In genomic region chr4:155848434-155849095, GRCm38 (mm10) we compare ENCODE assay signal across 9 mouse cellular contexts. TPM values are rescaled to one million over a fixed set of nuclear protein-coding genes. Genes with fewer than 3 reads are reported as not detected.
DNase-seq lines count a peak whose midpoint lies in the region; ATAC-seq and TF ChIP-seq lines count a peak whose summit lies in the region.
"Had no signal": no experiment of that assay in that cellular context is flagged by ENCODE, and none has a peak within 500 bp of the region (broad histone marks: within the 10 kb centered on the region; RNA-seq: fewer than 3 reads in every experiment).

No protein-coding gene starts in this region.

- H3K36me3 ChIP-seq in heart, adult 2 months (ENCODE audit: control insufficient read depth, insufficient read depth, low read length) = no peaks in the 10 kb centered on the region
- peaks cover under 1 to 15% of the 10 kb centered on the region in 2 experiments; a peak in 3 of 4 replicates for H3K36me3 ChIP-seq in MEL (ENCODE audit: control insufficient read depth in 1 of 2, insufficient read depth in 2 of 2, low read length in 2 of 2)
- H3K36me3 ChIP-seq in hindbrain, embryonic 10.5 days = peaks cover 29% of the 10 kb centered on the region
- peaks cover 15% of the 10 kb centered on the region for H3K36me3 ChIP-seq in limb, embryonic 15.5 days
- H3K36me3 ChIP-seq in stomach, postnatal 0 days (ENCODE audit: control insufficient read depth, insufficient read depth, low read length) = no peaks in the 10 kb centered on the region

- peak overlapping the region; percentile 96 for H3K4me3 ChIP-seq in heart, adult 2 months
- peak overlapping the region; percentile 75 to 98 for H3K4me3 ChIP-seq in MEL (ENCODE audit: control insufficient read depth in 1 of 2, insufficient read depth in 1 of 2, low read depth in 2 of 2, low read length in 2 of 2)
- peak overlapping the region; percentile 88 for H3K4me3 ChIP-seq in hindbrain, embryonic 10.5 days
- peak overlapping the region; percentile 89 for H3K4me3 ChIP-seq in limb, embryonic 15.5 days
- H3K4me3 ChIP-seq in stomach, postnatal 0 days (ENCODE audit: low read depth, low read length) = peak overlapping the region; percentile 71

- 61% methylated on average over 7 of the region's 7 CpGs for WGBS in heart, adult 2 months
- 50% methylated on average over 7 of the region's 7 CpGs for WGBS in hindbrain, embryonic 10.5 days
- WGBS in limb, embryonic 15.5 days = 65% methylated on average over 7 of the region's 7 CpGs
- 55% methylated on average over 7 of the region's 7 CpGs for WGBS in stomach, postnatal 0 days

- H3K4me1 ChIP-seq in heart, adult 2 months (ENCODE audit: control insufficient read depth, insufficient read depth, low read length) = peaks cover 38% of the 10 kb centered on the region
- H3K4me1 ChIP-seq in MEL (ENCODE audit: control insufficient read depth in 1 of 2, insufficient read depth in 2 of 2, low read length in 2 of 2) = peaks cover 19 to 34% of the 10 kb centered on the region in 2 experiments
- H3K4me1 ChIP-seq in hindbrain, embryonic 10.5 days (replicated peaks) = peaks cover 43% of the 10 kb centered on the region
- H3K4me1 ChIP-seq in limb, embryonic 15.5 days = peaks cover 42% of the 10 kb centered on the region
- H3K4me1 ChIP-seq in stomach, postnatal 0 days (replicated peaks; ENCODE audit: control insufficient read depth, insufficient read depth) = peaks cover 8% of the 10 kb centered on the region

- peak overlapping the region; percentile 21 for H3K27ac ChIP-seq in heart, adult 2 months
- H3K27ac ChIP-seq in MEL (ENCODE audit: control insufficient read depth, low read depth, low read length) = no peak overlapping the region
- no peak overlapping the region; the same call in 1 of the 2 replicates for H3K27ac ChIP-seq in hindbrain, embryonic 10.5 days
- no peak overlapping the region for H3K27ac ChIP-seq in limb, embryonic 15.5 days
- no peak overlapping the region for H3K27ac ChIP-seq in stomach, postnatal 0 days (replicated peaks)

- peak overlapping the region; percentile 99 for H3K9ac ChIP-seq in heart, adult 2 months (ENCODE audit: low read depth, low read length)
- peak overlapping the region; percentile 82 for H3K9ac ChIP-seq in MEL (ENCODE audit: control insufficient read depth, low read depth, low read length, poor library complexity, severe bottlenecking)
- H3K9ac ChIP-seq in limb, embryonic 15.5 days = peak overlapping the region; percentile 88; the same call in 1 of the 2 replicates
- peak overlapping the region; percentile 91 for H3K9ac ChIP-seq in stomach, postnatal 0 days (ENCODE audit: low read length)

- no peak for TF ChIP-seq CTCF in heart, adult 2 months (IDR thresholded peaks at IDR 0.05)
- no peak for TF ChIP-seq CTCF in MEL (IDR thresholded peaks at IDR 0.05 in 2 of 3, conservative IDR thresholded peaks at IDR 0.05 in 1 of 3; ENCODE audit: control insufficient read depth in 1 of 3, insufficient read depth in 1 of 3, low read depth in 2 of 3, low read length in 3 of 3, poor library complexity in 1 of 3, severe bottlenecking in 1 of 3)
- no peak for TF ChIP-seq CTCF in stomach, postnatal 0 days (IDR thresholded peaks at IDR 0.05; ENCODE audit: low read depth)

- TF ChIP-seq RAD21 in MEL (IDR thresholded peaks at IDR 0.05; ENCODE audit: low read depth, low read length) = no peak

- no peaks in the 10 kb centered on the region for H3K9me3 ChIP-seq in MEL (replicated peaks; ENCODE audit: insufficient read depth, low read length)
- no peaks in the 10 kb centered on the region for H3K9me3 ChIP-seq in hindbrain, embryonic 10.5 days
- H3K9me3 ChIP-seq in limb, embryonic 15.5 days = no peaks in the 10 kb centered on the region
- no peaks in the 10 kb centered on the region for H3K9me3 ChIP-seq in stomach, postnatal 0 days (ENCODE audit: control insufficient read depth, low read length)

- H3K4me2 ChIP-seq in limb, embryonic 15.5 days = peak overlapping the region; percentile 94
- peak overlapping the region; percentile 89 for H3K4me2 ChIP-seq in stomach, postnatal 0 days (replicated peaks; ENCODE audit: low read depth)

- no peaks in the 10 kb centered on the region for H3K27me3 ChIP-seq in heart, adult 2 months (ENCODE audit: control insufficient read depth, insufficient read depth, low read length)
- H3K27me3 ChIP-seq in MEL (ENCODE audit: control insufficient read depth in 1 of 2, insufficient read depth in 2 of 2, low read length in 2 of 2) = no peaks in the 10 kb centered on the region
- H3K27me3 ChIP-seq in hindbrain, embryonic 10.5 days (ENCODE audit: insufficient read depth, poor library complexity, severe bottlenecking) = no peaks in the 10 kb centered on the region
- H3K27me3 ChIP-seq in limb, embryonic 15.5 days = no peaks in the 10 kb centered on the region
- H3K27me3 ChIP-seq in stomach, postnatal 0 days (ENCODE audit: control insufficient read depth, insufficient read depth, low read length) = no peaks in the 10 kb centered on the region
- H3K27me3 ChIP-seq: Patski had no signal

- no peak for TF ChIP-seq POLR2A in heart, adult 2 months (IDR thresholded peaks at IDR 0.05; ENCODE audit: insufficient read depth, low read depth, low read length)
- no peak for TF ChIP-seq POLR2A in MEL (IDR thresholded peaks at IDR 0.05; ENCODE audit: control insufficient read depth in 1 of 2, insufficient read depth in 1 of 2, low read depth in 1 of 2, low read length in 2 of 2, poor library complexity in 1 of 2)

- ATAC-seq in limb, embryonic 15.5 days (ENCODE audit: insufficient number of reproducible peaks, low FRiP score, low TSS enrichment, low read depth) = no peak
- ATAC-seq in stomach, postnatal 0 days (ENCODE audit: low FRiP score, low TSS enrichment) = no peak
- ATAC-seq: Patski had no signal

- no peak for TF ChIP-seq EP300 in heart, adult 2 months (IDR thresholded peaks at IDR 0.05; ENCODE audit: insufficient read depth, low read depth, low read length)
- TF ChIP-seq EP300 in MEL (IDR thresholded peaks at IDR 0.05; ENCODE audit: low read depth in 1 of 2, low read length in 2 of 2) = no peak
- no peak for TF ChIP-seq EP300 in stomach, postnatal 0 days (optimal IDR thresholded peaks at IDR 0.05)

- intact Hi-C loops in heart, adult 2 months (cut with DNase I) = no loop called here
- intact Hi-C loops in heart, postnatal 10 days (cut with DNase I) = no loop called here
- intact Hi-C loops in left cerebral cortex, postnatal 10 days (cut with DNase I) = no loop called here

- peaks cover 8% of the 10 kb centered on the region for H3K79me2 ChIP-seq in heart, adult 2 months (replicated peaks; ENCODE audit: control insufficient read depth, insufficient read depth, low read length)
- H3K79me2 ChIP-seq in MEL (ENCODE audit: control insufficient read depth, insufficient read depth, low read length, poor library complexity) = peaks cover 47% of the 10 kb centered on the region

- no peak for DNase-seq in heart, adult 2 months
- DNase-seq in heart, postnatal 10 days = no peak
- no peak for DNase-seq in MEL (ENCODE audit: low read depth, low spot score)
- DNase-seq in hindbrain, embryonic 10.5 days (ENCODE audit: low spot score) = no peak
- no peak for DNase-seq in stomach, postnatal 0 days (ENCODE audit: low spot score)
- no peak for DNase-seq in thymus, adult 18-20 months
- DNase-seq in left cerebral cortex, postnatal 10 days (ENCODE audit: extremely low spot score in 1 of 2, low spot score in 2 of 2) = no peak

RNA-seq across cellular contexts. Expression of gene Dvl1, which starts 1.4 kb away (rescaled TPM):
- total RNA-seq in heart, adult 2 months (2021) = 10 to 100 TPM; 46.3 to 47.3 TPM
- 62.7 and 64.7 TPM in 2 replicates for polyA plus RNA-seq in heart, adult 2 months (2012; rRNA removed)
- 10 to 100 TPM; 35.3 to 36.0 TPM for total RNA-seq in heart, postnatal 10 days (2021)
- 43.4 and 56.8 TPM in 2 replicates for total RNA-seq in MEL (2012; rRNA removed)
- polyA plus RNA-seq in MEL (2012; ENCODE audit: insufficient read depth in 1 of 2, insufficient read length in 2 of 2, low read depth in 1 of 2, low replicate concordance in 2 of 2, missing spikeins in 1 of 2) = 10 to 100 TPM in 1 of 2 experiments, not detected in 1; 60.3 TPM
- 4.3 and 5.1 TPM in 2 replicates for polyA plus RNA-seq in hindbrain, embryonic 10.5 days (2016; fragmentation: Nextera tagmentation; extraction: Ambion mirVana)
- polyA plus RNA-seq in limb, embryonic 15.5 days (2015; fragmentation: Nextera tagmentation; extraction: Ambion mirVana) = 7.1 and 10.4 TPM in 2 replicates
- polyA plus RNA-seq in stomach, postnatal 0 days (2015; fragmentation: Nextera tagmentation; extraction: Ambion mirVana) = 8.1 and 10.4 TPM in 2 replicates
- total RNA-seq in left cerebral cortex, postnatal 10 days (2021) = 10 to 100 TPM; 70.6 to 74.2 TPM

RNA-seq across cellular contexts. Expression of gene Mxra8, which starts 9.1 kb away (rescaled TPM):
- 10 to 100 TPM; 26.7 to 31.9 TPM for total RNA-seq in heart, adult 2 months (2021)
- 84.7 and 118 TPM in 2 replicates for polyA plus RNA-seq in heart, adult 2 months (2012; rRNA removed)
- 10 to 100 TPM; 66.0 to 66.1 TPM for total RNA-seq in heart, postnatal 10 days (2021)
- not detected in 2 replicates for total RNA-seq in MEL (2012; rRNA removed)
- under 1 TPM in 1 of 2 experiments, not detected in 1; 0.46 TPM for polyA plus RNA-seq in MEL (2012; ENCODE audit: insufficient read depth in 1 of 2, insufficient read length in 2 of 2, low read depth in 1 of 2, low replicate concordance in 2 of 2, missing spikeins in 1 of 2)
- polyA plus RNA-seq in hindbrain, embryonic 10.5 days (2016; fragmentation: Nextera tagmentation; extraction: Ambion mirVana) = 56.1 and 56.7 TPM in 2 replicates
- polyA plus RNA-seq in limb, embryonic 15.5 days (2015; fragmentation: Nextera tagmentation; extraction: Ambion mirVana) = 150 and 197 TPM in 2 replicates
- 79.4 and 88.4 TPM in 2 replicates for polyA plus RNA-seq in stomach, postnatal 0 days (2015; fragmentation: Nextera tagmentation; extraction: Ambion mirVana)
- total RNA-seq in left cerebral cortex, postnatal 10 days (2021) = 10 to 100 TPM; 10.6 to 14.1 TPM

RNA-seq across cellular contexts. Expression of gene Tas1r3, which starts 14.6 kb away (rescaled TPM):
- under 1 TPM; 0.13 to 0.16 TPM for total RNA-seq in heart, adult 2 months (2021)
- 0.32 and 0.35 TPM in 2 replicates for polyA plus RNA-seq in heart, adult 2 months (2012; rRNA removed)
- total RNA-seq in heart, postnatal 10 days (2021) = under 1 TPM; 0.20 to 0.34 TPM
- total RNA-seq in MEL (2012; rRNA removed) = 0.52 and 0.62 TPM in 2 replicates
- 10 to 100 TPM in 1 of 2 experiments, 1 to 10 TPM in 1; 1.1 to 54.9 TPM for polyA plus RNA-seq in MEL (2012; ENCODE audit: insufficient read depth in 1 of 2, insufficient read length in 2 of 2, low read depth in 1 of 2, low replicate concordance in 2 of 2, missing spikeins in 1 of 2)
- 0.37 and 0.41 TPM in 2 replicates for polyA plus RNA-seq in hindbrain, embryonic 10.5 days (2016; fragmentation: Nextera tagmentation; extraction: Ambion mirVana)
- polyA plus RNA-seq in limb, embryonic 15.5 days (2015; fragmentation: Nextera tagmentation; extraction: Ambion mirVana) = 0.32 and 0.42 TPM in 2 replicates
- polyA plus RNA-seq in stomach, postnatal 0 days (2015; fragmentation: Nextera tagmentation; extraction: Ambion mirVana) = 0.11 and 0.28 TPM in 2 replicates
- total RNA-seq in left cerebral cortex, postnatal 10 days (2021) = under 1 TPM; 0.13 to 0.22 TPM

RNA-seq across cellular contexts. Expression of gene Aurkaip1, which starts 17.5 kb away (rescaled TPM):
- 100 to 1,000 TPM in 1 of 2 experiments, 10 to 100 TPM in 1; 99.2 to 117 TPM for total RNA-seq in heart, adult 2 months (2021)
- polyA plus RNA-seq in heart, adult 2 months (2012; rRNA removed) = 106 and 125 TPM in 2 replicates
- 10 to 100 TPM; 84.8 to 91.3 TPM for total RNA-seq in heart, postnatal 10 days (2021)
- total RNA-seq in MEL (2012; rRNA removed) = 153 and 166 TPM in 2 replicates
- polyA plus RNA-seq in MEL (2012; ENCODE audit: insufficient read depth in 1 of 2, insufficient read length in 2 of 2, low read depth in 1 of 2, low replicate concordance in 2 of 2, missing spikeins in 1 of 2) = 100 to 1,000 TPM in 1 of 2 experiments, not detected in 1; 203 TPM
- polyA plus RNA-seq in hindbrain, embryonic 10.5 days (2016; fragmentation: Nextera tagmentation; extraction: Ambion mirVana) = 171 and 186 TPM in 2 replicates
- polyA plus RNA-seq in limb, embryonic 15.5 days (2015; fragmentation: Nextera tagmentation; extraction: Ambion mirVana) = 123 and 128 TPM in 2 replicates
- 129 and 133 TPM in 2 replicates for polyA plus RNA-seq in stomach, postnatal 0 days (2015; fragmentation: Nextera tagmentation; extraction: Ambion mirVana)
- total RNA-seq in left cerebral cortex, postnatal 10 days (2021) = 10 to 100 TPM; 81.6 to 82.6 TPM

RNA-seq across cellular contexts. Expression of gene Cptp, which starts 20.7 kb away (rescaled TPM):
- total RNA-seq in heart, adult 2 months (2021) = 1 to 10 TPM; 5.1 to 6.9 TPM
- 8.9 and 12.4 TPM in 2 replicates for polyA plus RNA-seq in heart, adult 2 months (2012; rRNA removed)
- 10 to 100 TPM in 1 of 2 experiments, 1 to 10 TPM in 1; 7.9 to 10.6 TPM for total RNA-seq in heart, postnatal 10 days (2021)
- total RNA-seq in MEL (2012; rRNA removed) = 10.9 and 14.0 TPM in 2 replicates
- polyA plus RNA-seq in MEL (2012; ENCODE audit: insufficient read depth in 1 of 2, insufficient read length in 2 of 2, low read depth in 1 of 2, low replicate concordance in 2 of 2, missing spikeins in 1 of 2) = 10 to 100 TPM in 1 of 2 experiments, not detected in 1; 22.6 TPM
- polyA plus RNA-seq in hindbrain, embryonic 10.5 days (2016; fragmentation: Nextera tagmentation; extraction: Ambion mirVana) = 22.0 and 24.8 TPM in 2 replicates
- polyA plus RNA-seq in limb, embryonic 15.5 days (2015; fragmentation: Nextera tagmentation; extraction: Ambion mirVana) = 19.7 and 20.8 TPM in 2 replicates
- 25.0 and 26.5 TPM in 2 replicates for polyA plus RNA-seq in stomach, postnatal 0 days (2015; fragmentation: Nextera tagmentation; extraction: Ambion mirVana)
- 10 to 100 TPM; 29.6 to 30.8 TPM for total RNA-seq in left cerebral cortex, postnatal 10 days (2021)

Comparison
In these comparisons a context has a peak if more than half of its experiments do, and no peak if none do; other contexts are left out.
1. RNA of gene Mxra8, which starts 9.1 kb away (polyA plus RNA-seq): 150 to 197 TPM in limb, embryonic 15.5 days, 84.7 to 118 TPM in heart, adult 2 months, 79.4 to 88.4 TPM in stomach, postnatal 0 days and 56.1 to 56.7 TPM in hindbrain, embryonic 10.5 days; 0.46 TPM in MEL; every median in the first group is over 10 times any median in the second.
2. Peak in every context shown above with its lines, with median percentiles within 50 percentile points of each other: H3K4me3 ChIP-seq and H3K9ac ChIP-seq.